Mouse (Mus musculus) adrenal gland, postnatal 36 days (tissue): ENCODE measurements around the gene Gm11985. TPM values are rescaled to one million over a fixed set of nuclear protein-coding genes. Genes with fewer than 3 reads are reported as not detected.

Experiments used
- DNase-seq, 2 experiments: peaks; one replicate each; pipeline ENCODE4 v3.0.0; 2021; ENCODE audit warnings: mixed read lengths in 1 of 2
- total RNA-seq, 2 experiments: library from RNA; stranded (reverse); gene quantifications; 2 replicates each; pipeline ENCODE4 v1.2.3; 2021

Gene Gm11985
- total RNA-seq, 2 experiments from 2014 or later = not detected

GRCm38 (mm10) chr11:7153081-7153480, 35.3 kb downstream of the Gm11985 start:
- no peak for DNase-seq

DNA sequence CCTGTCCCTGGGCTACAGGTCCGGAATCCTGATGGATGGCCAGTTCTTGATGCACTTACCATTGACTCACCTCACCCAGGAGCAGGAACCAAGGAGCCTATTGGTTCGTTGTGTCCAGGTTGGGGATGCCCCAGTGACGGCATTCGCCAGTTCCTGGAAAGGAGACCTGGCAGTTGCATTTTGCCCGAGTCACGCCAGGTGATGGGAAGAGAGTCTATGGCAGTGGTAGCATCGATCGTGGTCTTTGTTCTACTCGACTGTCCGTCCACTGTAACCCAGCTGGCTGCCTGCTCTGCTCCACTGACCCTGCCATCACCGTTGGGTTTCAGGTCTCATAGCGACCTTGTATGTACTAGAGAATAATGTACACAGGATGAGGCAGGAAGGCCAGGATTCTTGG, 36.0 kb downstream of the Gm11985 start:
- no peak for DNase-seq

GRCm38 (mm10) chr11:7150511-7150910, 37.9 kb downstream of the Gm11985 start:
- DNase-seq = no peak

DNA sequence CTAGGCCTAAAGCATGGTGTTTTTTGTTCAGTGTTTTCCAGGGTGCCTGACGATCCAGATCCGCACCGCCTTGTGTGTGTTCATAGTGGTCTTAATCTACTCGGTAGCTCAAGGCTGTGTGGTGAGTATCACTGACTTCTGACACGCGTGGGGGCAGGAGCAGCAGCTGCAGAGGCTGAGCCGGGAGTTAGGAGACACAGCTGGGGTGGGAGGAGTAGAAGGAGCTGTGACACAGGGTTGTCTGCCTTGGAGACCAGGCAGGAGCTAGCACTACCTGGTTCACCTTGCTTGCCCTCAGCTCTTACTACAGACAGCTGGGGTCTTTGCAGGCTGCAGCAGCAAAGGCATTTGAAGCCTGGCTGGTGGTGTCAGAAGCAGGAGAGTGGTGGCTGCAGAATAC, 38.9 kb downstream of the Gm11985 start:
- DNase-seq = no peak

GRCm38 (mm10) chr11:7147945-7148344, 40.4 kb downstream of the Gm11985 start:
- DNase-seq = no peak

DNA sequence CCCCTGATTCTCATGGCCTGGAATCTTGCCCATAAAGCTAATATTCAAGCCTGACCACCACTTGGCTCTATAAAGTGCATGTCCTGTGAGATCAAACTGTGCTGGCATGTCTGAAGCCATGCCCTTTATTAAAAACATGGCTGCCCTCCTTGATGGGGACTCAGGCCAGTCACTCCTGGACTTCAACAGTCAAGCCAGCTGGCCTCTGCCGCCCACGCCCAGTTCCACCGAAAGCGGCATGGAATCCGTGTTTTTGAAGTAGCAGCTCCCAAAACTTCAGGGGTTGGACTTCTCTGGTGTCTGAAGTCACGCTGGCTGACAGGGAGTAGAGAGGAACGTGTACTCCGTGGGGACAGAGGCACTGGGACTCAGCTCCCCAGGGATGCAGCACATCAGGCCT, 40.8 kb downstream of the Gm11985 start:
- DNase-seq = no peak

DNA sequence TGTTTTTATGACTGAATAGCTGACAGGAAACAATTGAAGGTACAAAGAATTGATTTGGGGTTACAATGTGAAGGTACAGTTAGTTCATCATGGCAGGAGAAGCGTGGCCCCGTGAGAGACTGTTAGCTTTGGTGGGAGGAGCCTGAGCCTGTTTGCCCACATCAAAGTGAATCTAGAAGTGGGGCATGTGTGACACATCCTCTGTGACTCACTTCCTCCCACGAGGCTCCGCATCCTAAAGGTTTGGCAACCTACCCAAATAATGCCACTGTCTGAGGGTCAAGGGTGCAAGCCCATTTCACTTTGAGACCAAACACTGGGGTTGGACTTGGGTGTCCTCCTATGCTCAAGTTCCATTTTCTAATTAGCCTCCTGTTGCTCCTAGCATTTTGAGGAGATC, 43.1 kb downstream of the Gm11985 start:
- peak; percentile 58 to 65 for DNase-seq

- DNase-seq = no peak
Measured at GRCm38 (mm10) chr11:7144369-7144768, 44.0 kb downstream of the Gm11985 start.

- peak; percentile 51 to 66 for DNase-seq
Measured at GRCm38 (mm10) chr11:7142725-7143124, 45.6 kb downstream of the Gm11985 start.

DNA sequence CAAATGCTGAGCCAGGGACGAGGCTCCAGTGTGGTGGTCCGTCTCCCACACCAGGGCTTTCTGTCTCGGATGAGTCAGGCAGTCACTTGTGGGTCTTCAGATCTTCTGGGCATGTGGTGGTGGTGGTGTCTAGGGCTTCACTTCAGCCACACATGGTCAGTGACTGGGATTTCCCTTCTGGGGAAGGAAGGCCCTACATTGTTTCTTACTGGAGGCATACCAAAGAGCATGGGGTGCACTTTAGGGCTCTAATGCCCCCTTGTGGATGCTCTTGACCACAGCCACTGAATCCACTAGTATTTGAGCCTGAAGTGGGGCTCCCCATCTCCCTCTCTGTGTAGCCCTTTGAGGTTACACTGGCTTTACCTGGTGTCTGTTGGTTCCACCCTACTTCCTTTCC, 47.9 kb downstream of the Gm11985 start:
- peak; percentile 40 to 50 for DNase-seq

GRCm38 (mm10) chr11:7138370-7138769, 50.0 kb downstream of the Gm11985 start:
- no peak for DNase-seq

DNA sequence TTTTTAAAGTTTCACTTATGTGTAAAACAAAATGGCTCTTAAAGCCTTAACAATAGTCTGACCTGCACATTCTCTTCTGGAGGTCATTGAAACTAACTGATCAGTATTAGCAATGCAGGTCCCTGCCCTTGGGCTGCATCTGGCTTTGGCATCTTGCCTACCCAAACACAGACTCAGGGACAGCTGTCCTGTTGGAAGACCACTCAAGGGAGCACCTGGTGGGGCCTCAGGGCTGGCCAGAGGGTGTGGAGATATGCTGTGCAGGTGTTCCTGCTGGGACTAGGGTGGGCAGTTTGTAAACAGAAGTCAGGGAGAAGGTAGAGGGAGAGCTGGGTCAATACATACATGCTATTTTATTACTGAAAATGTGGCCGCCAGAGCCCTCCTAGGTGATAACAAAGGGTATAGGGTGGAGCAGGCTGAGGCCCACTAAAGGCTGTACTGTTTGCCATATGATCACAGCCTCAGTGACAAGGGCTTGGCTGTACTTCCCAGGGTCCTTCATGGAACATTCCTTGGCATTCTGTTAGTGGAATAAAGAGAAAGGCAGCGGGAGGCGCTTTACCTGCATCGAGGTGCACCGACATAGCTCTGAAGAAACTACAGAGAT, 52.0 kb downstream of the Gm11985 start:
- no peak for DNase-seq

DNA sequence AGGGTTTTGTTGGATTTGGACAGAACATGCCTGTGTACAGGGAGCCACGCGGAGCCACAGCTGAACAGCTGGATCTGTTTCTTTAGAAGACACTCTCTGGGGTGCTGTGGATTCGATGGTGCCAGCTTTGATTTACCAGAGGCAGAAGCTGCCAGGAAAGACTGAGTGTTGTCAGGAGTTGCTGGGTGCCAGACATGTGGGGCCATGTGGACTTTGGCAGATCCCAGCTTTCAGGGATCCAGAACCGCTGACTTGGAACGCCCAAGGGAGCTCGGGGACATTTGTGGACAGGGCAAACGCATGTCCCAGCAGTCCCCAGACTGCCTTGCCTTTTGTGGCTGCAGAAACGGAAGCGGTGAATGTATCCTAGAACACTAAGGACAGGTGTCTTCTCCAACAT, 52.6 kb downstream of the Gm11985 start:
- DNase-seq = peak in 1 of 2 experiments; percentile 33

DNA sequence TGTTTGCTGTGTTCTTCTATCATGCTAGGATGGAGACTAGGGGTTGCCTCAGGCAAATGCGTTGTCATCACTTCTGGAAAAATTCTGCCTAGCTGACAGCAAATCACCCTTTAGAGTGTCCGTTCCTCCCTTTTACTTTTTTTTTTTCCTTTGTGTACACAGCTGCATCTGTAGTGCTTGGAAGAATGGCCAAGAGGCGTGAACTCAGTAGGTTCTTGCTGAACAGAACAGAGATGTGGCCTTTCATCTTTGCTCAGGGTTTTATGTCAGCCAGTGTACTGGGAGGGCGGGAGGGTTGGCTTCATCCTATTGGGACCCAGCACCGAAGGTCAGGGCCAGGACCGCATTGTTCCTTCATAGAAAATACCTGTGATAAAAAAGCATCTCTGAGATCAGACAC, 53.1 kb downstream of the Gm11985 start:
- DNase-seq = no peak

DNA sequence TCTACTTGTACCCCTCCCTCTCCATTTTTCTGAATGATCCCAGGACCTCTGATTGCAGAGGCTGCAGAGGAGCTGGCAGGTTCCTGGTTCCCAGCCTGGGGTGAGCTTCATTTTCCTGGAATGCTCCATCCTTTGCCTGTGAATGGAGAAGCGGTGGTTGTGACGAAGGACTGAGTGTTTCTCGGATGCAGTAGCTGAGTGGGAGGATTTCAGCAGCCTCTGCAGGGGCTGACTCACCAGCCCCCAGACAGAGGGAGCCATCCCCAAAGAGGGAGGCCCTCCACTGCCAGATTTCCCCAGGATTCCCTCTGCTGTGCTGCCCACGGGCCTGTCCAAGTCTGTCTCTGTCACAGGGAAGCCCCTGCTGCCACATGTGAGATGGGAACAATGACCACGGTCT, 54.0 kb downstream of the Gm11985 start:
- no peak for DNase-seq

DNA sequence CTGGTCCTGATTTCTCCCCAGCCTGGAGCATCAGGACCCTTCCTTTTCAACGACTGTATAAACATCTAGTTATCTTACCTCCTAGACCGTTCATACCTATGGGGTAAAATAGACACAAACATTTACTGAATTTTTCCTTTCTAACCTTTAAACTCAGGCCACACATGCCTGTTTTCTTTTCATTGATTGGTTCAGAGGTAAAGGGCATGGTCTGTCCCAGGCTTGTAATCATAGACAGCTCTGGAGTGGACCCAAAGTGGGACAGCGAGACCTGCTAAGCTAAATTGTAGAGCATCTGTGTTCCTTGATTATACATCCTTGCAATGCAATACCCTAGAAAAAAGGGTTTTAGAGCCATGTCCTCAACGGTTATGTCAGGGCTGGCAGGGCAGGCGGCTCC, 54.6 kb downstream of the Gm11985 start:
- DNase-seq = no peak

Other genes with a start within 250 kb of the Gm11985 start
- 1 to 10 TPM; 2.3 to 2.5 TPM for gene Adcy1, start 125.1 kb downstream of the Gm11985 start, total RNA-seq
- under 1 TPM in 1 of 2 experiments, not detected in 1; 0.46 TPM for gene Igfbp1, start 9.2 kb upstream of the Gm11985 start, total RNA-seq
- gene Igfbp3, start 25.4 kb upstream of the Gm11985 start, total RNA-seq = 10 to 100 TPM; 58.6 to 75.0 TPM